Mouse (Mus musculus): ENCODE results near the gene Phldb3. TPM values are rescaled to one million over a fixed set of nuclear protein-coding genes. Genes with fewer than 3 reads are reported as not detected.
A peak's percentile ranks its signal among the peaks of the same experiment; 100 is the strongest.

The Phldb3 gene
- polyA plus RNA-seq, 1 experiment from 2014 or later: 2.7 TPM

DNA sequence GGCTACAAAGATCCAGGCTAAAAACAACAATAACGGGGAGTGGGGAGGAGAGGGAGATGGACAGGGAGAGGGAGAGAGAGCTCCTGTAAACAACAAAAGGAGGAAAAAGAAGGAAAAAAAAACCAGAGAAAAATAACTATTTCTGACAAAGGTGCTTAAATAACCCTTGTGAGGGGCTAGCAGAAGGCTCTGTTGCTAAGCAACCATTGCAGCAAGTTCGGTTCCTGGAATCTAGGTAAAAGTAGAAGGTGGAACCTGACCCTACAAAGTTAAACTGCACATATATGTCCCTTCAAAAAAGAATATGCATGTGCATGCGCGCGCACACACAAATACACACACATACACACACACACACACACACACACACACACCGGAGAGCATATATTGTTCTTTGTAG is 17.8 kb upstream of the Phldb3 start:
- no peak for TF ChIP-seq CTCF (IDR thresholded peaks at IDR 0.05)
- ChIA-PET CTCF (interaction anchor here (0.9 to 1.2 kb wide), 3 partner anchors 8 to 70 kb away, joined by 3 to 4 read pairs (median 3); no protein-coding TSS in a partner anchor), POLR2A (interaction anchor here (0.8 kb wide), 1 partner anchor 11 kb away, joined by 3 read pairs; no protein-coding TSS in a partner anchor)
- in situ Hi-C loops (cut with MboI; ENCODE audit: low pct_unique_long_range_greater_than_20kb): no loop called here
- ATAC-seq (no peak), DNase-seq (ENCODE audit: low read depth, low spot score) (no peak)
- H3K27me3 ChIP-seq: no peaks in the 10 kb centered on the region

DNA sequence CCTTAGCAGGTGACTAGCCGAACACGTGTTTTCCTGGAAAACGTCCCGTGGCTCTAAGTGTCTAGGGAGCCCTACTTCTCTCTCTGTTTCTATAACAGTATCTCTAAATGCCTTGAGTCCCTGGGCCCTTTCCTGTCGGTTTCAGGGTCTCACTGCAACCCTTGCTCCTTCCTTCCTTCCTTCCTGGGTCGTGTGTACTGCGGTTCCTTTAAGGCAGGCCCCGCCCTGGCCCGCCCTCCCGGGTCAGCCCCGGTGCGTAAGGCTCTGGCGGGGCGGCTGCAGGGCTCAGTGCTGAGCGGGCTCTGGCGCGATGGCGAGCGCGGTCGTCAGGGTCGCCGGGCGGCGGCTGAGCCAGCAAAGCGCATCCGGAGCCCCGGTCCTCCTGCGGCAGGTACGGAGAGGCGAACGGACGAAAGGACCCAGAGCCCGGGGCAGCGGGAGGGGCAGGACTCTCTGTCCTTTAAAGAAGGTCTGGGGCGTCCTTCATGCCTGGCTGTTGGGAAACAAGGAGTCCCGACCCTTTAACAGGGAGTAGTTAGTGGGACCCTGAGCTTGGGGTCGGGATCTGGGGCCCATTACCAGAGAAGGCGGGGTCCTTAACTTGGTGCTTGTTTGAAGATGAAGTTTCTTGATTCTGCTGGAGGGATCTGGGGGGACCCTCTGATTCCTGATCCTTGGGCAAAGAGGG is 16.8 kb upstream of the Phldb3 start:
- TF ChIP-seq CTCF (IDR thresholded peaks at IDR 0.05): no peak
- CTCF ChIA-PET: interaction anchor here (1.6 kb wide), 1 partner anchor 62 kb away, joined by 4 read pairs; no protein-coding TSS in a partner anchor
- in situ Hi-C loops (cut with MboI; ENCODE audit: low pct_unique_long_range_greater_than_20kb): no loop called here
- POLR2A ChIA-PET: interaction anchor here (0.6 kb wide), 1 partner anchor 27 kb away, joined by 3 read pairs; no protein-coding TSS in a partner anchor
- no peaks in the 10 kb centered on the region for H3K27me3 ChIP-seq
- DNase-seq (ENCODE audit: low read depth, low spot score) (no peak), ATAC-seq (peak; percentile 89)

DNA sequence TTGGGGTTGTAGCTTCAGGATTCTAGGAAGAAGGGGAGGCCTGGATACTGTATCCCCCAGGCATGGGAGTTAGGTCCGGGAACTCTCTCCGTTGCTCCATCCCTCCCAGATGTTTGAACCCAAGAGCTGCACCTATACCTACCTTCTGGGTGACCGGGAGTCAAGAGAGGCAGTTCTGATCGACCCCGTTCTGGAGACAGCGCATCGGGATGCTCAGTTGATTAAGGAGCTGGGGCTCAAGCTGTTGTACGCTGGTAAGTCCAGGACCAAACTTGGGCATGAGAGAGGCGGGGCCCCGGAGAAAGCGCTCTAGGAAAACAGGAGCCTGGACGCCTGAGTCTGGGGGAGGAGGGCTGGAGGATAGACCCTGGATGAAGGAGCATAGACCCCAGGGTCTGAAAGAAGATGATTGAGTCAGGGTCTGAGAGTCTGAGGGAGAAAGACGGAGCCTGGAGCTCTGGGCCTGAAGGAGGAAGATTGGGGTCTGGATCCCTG is 16.2 kb upstream of the Phldb3 start:
- DNase-seq (ENCODE audit: low read depth, low spot score): no peak
- in situ Hi-C loops (cut with MboI; ENCODE audit: low pct_unique_long_range_greater_than_20kb): no loop called here
- H3K27me3 ChIP-seq: no peaks in the 10 kb centered on the region
- no peak for ATAC-seq
- POLR2A ChIA-PET: interaction anchor here (0.6 to 1.0 kb wide), 3 partner anchors 27 to 319 kb away, joined by 3 read pairs; no protein-coding TSS in a partner anchor
- no peak for TF ChIP-seq CTCF (IDR thresholded peaks at IDR 0.05)
- CTCF ChIA-PET: interaction anchor here (1.6 kb wide), 1 partner anchor 62 kb away, joined by 4 read pairs; no protein-coding TSS in a partner anchor

DNA sequence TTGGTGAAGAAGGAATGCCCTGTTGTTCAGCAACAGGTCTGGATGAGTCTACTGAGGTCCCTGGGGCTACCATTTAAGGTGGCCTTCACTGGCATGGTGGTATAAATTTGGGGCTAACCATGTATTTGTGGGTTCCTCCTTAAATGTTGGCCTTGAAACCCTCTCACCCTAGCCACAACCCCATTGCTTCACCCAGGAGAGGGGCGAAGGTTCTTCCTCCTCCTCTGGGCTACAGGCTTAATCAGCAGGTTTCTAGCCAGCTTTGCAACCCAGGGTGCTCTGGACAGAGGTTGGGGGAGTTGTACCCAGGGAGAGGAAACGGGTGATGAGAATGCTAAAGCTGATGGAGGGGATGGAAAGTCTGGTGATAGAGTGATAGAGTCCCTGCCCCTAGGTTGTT is 15.1 kb upstream of the Phldb3 start:
- in situ Hi-C loops (cut with MboI; ENCODE audit: low pct_unique_long_range_greater_than_20kb): no loop called here
- no peaks in the 10 kb centered on the region for H3K27me3 ChIP-seq
- TF ChIP-seq CTCF (IDR thresholded peaks at IDR 0.05): no peak
- ChIA-PET POLR2A (no interaction called here), CTCF (interaction anchor here (0.8 kb wide), 1 partner anchor 14 kb away, joined by 3 read pairs; no protein-coding TSS in a partner anchor)
- DNase-seq (ENCODE audit: low read depth, low spot score) (no peak), ATAC-seq (no peak)

DNA sequence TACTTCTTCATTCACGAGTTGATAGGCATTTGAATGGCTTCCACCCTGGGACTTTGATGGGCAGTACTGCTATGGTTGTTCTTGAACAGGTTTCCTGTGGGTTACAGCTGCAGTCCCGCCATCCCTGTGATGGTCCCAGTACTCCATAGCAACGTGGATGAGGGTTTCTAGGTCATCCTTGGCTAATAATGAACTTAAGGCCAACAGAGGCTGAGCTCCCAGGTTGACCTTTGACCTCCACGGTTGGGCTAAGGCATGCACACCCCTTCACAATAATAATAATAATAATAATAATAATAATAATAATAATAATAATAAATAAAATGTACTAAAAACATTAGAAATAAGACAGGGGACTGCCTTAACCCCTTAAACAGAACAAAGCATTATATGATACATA is 12.4 kb upstream of the Phldb3 start:
- in situ Hi-C loops (cut with MboI; ENCODE audit: low pct_unique_long_range_greater_than_20kb): no loop called here
- CTCF ChIA-PET: interaction anchor here (1.0 to 1.8 kb wide), 4 partner anchors 10 to 44 kb away, joined by 3 to 5 read pairs (median 4); partner anchors contain the start of gene Phldb3
- no peak for TF ChIP-seq CTCF (IDR thresholded peaks at IDR 0.05)
- H3K27me3 ChIP-seq: no peaks in the 10 kb centered on the region
- POLR2A ChIA-PET: interaction anchor here (1.3 kb wide), 1 partner anchor 91 kb away, joined by 4 read pairs; the partner anchor contains the start of gene Zfp428
- ATAC-seq: no peak
- no peak for DNase-seq (ENCODE audit: low read depth, low spot score)

DNA sequence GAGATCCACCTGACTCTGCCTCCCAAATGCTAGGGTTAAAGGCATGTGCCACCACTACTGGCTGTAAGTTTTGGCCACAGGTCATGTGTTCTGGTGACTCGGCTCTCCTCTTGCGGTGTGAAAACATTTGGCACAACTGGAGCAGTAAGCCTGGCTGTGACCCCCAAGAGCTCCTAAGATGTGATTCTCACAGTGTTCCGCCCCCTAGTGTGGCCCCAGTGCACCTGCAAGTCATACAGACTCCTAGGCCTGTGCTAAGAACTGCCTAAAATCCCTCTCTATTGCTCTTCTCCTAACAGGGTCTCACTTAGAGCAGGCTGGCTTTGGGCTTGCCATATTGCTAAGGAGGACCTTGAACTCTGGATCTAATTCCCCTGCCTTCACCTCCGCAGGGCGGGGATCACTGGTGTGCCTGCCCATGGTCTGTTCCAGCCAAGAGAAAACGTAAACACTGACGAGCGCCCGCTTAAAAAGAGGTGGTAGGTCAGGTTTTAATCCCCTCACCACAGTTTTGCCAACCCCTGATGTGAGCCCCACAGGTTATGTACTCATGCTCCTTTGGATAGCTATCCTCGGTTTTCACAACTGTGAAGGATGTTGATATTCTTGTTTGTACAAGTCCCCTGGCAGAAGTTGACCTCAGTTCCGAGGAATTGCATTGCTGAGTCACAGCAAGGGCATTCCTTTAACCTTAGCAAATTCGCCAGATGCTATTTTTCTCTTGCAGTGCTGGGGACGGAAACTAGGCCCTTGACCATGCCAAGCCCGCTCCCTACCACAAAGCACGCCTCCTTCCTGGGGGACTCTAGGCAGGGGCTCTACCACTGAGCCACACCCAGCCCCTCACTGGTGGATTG is 11.1 kb upstream of the Phldb3 start:
- no peak for DNase-seq (ENCODE audit: low read depth, low spot score)
- TF ChIP-seq CTCF (IDR thresholded peaks at IDR 0.05): peak; percentile 56
- in situ Hi-C loops (cut with MboI; ENCODE audit: low pct_unique_long_range_greater_than_20kb): loop anchor here (5.0 kb wide), 1 partner anchor 58 kb away; no protein-coding TSS in a partner anchor
- no peaks in the 10 kb centered on the region for H3K27me3 ChIP-seq
- CTCF ChIA-PET: interaction anchor here (1.0 to 3.1 kb wide), 5 partner anchors 9 to 54 kb away, joined by 4 to 25 read pairs (median 4); partner anchors contain the start of gene Phldb3
- peak; percentile 82 for ATAC-seq
- POLR2A ChIA-PET: no interaction called here

DNA sequence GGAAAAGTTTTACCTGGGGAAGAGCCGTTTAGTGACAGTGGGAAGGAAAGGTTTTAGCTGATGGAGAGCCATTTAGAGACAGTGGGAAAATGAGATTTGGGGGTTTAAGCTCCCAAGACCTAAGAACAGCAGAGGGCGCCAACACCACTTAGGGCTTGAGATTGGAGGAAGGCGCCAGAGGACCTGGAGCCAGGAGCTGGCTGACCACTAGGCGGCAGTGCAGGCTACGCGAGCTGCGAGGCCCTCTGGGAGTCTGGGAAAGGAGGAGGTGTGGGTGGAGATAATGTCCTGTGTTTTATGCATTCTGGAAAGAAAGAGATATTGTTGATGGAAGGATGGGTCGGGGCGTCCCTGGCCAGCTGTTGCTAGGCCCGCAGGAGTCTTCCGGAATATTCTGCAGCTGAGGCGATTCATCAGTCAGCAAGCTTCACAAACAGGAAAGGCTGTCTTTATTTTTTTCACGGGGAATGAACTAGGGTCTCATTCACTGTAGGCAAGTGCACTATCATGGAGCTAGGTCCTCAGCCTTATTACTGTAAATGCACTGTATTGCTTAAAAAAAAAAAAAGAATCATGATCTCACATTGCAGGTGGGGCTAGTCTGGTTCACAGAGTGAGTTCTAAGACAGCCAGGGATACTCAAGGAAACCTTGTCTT is 9.5 kb upstream of the Phldb3 start:
- H3K27me3 ChIP-seq: no peaks in the 10 kb centered on the region
- in situ Hi-C loops (cut with MboI; ENCODE audit: low pct_unique_long_range_greater_than_20kb): loop anchor here (5.0 kb wide), 1 partner anchor 56 kb away; no protein-coding TSS in a partner anchor
- ChIA-PET CTCF (interaction anchor here (0.6 to 3.2 kb wide), 21 partner anchors 9 to 159 kb away, joined by 3 to 25 read pairs (median 4); partner anchors contain the start of gene Phldb3), POLR2A (interaction anchor here (1.0 kb wide), 1 partner anchor 35 kb away, joined by 3 read pairs; no protein-coding TSS in a partner anchor)
- DNase-seq (ENCODE audit: low read depth, low spot score) (peak; percentile 61), ATAC-seq (peak; percentile 88)
- peak; percentile 100 for TF ChIP-seq CTCF (IDR thresholded peaks at IDR 0.05)

DNA sequence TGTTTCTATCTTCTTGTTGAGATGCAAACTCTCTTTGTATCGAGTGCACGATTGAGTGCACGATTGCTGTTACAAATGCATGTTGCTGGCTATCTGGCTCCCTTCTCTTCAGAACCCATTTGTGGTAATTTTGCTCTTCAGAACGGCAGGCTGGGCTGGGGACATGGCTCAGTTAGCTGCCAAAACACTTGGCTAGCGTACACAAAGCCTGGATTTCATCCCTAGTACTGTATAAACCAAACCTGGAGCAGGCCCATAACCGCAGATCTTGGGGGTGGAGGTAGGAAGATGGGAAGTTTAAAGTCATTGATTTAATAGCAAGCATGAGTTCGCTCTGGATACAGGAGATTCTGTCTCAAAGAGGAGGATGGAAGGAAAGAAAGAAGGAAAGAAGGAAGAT is 5.0 kb upstream of the Phldb3 start:
- in situ Hi-C loops (cut with MboI; ENCODE audit: low pct_unique_long_range_greater_than_20kb): no loop called here
- ChIA-PET POLR2A (no interaction called here), CTCF (no interaction called here)
- DNase-seq (ENCODE audit: low read depth, low spot score): no peak
- no peaks in the 10 kb centered on the region for H3K27me3 ChIP-seq
- no peak for TF ChIP-seq CTCF (IDR thresholded peaks at IDR 0.05)
- no peak for ATAC-seq

DNA sequence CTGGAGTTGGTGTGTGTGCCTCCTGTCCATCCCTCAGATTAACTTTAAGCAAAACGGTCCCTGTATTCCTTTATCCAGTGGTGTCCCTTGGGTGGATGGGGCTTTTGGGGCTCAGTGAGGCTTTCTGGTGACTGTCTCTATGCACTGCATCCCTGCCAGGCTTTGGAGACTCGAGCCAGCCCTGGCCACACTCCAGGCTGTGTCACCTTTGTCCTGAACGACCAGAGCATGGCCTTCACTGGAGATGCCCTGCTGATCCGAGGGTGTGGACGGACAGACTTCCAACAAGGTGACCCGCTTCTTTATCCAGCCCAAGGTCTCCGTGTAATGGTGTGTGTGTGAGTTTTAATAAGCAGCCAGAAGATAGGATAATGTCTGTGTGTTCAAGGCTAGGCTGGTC is 4.5 kb upstream of the Phldb3 start:
- ATAC-seq (no peak), DNase-seq (ENCODE audit: low read depth, low spot score) (no peak)
- in situ Hi-C loops (cut with MboI; ENCODE audit: low pct_unique_long_range_greater_than_20kb): no loop called here
- ChIA-PET CTCF (no interaction called here), POLR2A (no interaction called here)
- H3K27me3 ChIP-seq: no peaks in the 10 kb centered on the region
- no peak for TF ChIP-seq CTCF (IDR thresholded peaks at IDR 0.05)

DNA sequence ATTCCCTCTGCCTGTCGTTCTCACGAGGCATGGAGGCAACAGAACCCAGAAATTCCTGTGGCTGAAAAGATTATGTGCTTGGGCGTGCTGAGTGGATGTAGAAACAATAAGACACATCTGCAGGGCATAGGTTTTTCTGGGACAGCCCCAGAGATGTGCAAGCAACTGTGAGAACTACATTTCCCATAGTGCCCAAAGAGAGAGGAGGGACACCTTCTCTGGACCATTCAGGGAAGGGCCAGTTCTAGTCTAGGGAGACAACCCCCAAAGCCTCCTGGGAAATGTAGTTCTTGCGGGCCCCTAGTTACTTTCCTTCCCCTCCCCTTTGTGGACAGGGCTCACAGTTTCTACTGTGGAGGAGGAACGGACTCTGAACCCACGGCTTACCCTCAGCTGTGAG is 2.5 kb upstream of the Phldb3 start:
- DNase-seq (ENCODE audit: low read depth, low spot score): peak; percentile 64
- POLR2A ChIA-PET: no interaction called here
- in situ Hi-C loops (cut with MboI; ENCODE audit: low pct_unique_long_range_greater_than_20kb): no loop called here

More for the DNA sequence above, 2.5 kb upstream of the Phldb3 start:
- TF ChIP-seq CTCF (IDR thresholded peaks at IDR 0.05): no peak
- CTCF ChIA-PET: no interaction called here
- ATAC-seq: peak; percentile 69
- no peaks in the 10 kb centered on the region for H3K27me3 ChIP-seq
